15 mouse cellular contexts compared by ENCODE assay signal in the genomic region with DNA sequence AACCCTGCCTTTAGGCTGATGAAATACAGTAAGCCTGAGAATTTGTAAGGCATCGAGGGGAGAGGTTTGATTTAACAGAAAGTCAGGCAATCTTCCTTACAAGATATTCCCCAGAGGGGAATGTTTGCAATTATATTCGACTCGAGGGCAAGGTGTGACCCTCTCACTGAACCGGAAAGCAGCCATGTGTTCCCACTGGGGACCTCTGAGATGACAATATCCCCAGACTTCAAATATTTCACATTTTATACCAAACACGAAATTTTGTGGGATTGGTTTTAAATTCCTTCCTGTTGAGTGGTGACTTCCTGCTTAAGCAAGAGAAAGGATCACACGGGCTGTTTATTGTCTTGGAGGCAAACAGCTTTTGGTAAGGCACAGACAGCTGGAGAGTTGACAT. TPM values are rescaled to one million over a fixed set of nuclear protein-coding genes. Genes with fewer than 3 reads are reported as not detected.
A peak's percentile ranks its signal among the peaks of the same experiment; 100 is the strongest.
DNase-seq lines count a peak whose midpoint lies in the region; ATAC-seq and TF ChIP-seq lines count a peak whose summit lies in the region.
"Had no signal": no experiment of that assay in that cellular context is flagged by ENCODE, and none has a peak within 500 bp of the region (broad histone marks: within the 10 kb centered on the region; RNA-seq: fewer than 3 reads in every experiment).

No protein-coding gene starts in this region.

- H3K9me3 ChIP-seq in forebrain, postnatal 0 days (ENCODE audit: low read length): no peaks in the 10 kb centered on the region
- no peaks in the 10 kb centered on the region for H3K9me3 ChIP-seq in forebrain, embryonic 13.5 days (replicated peaks)
- H3K9me3 ChIP-seq in kidney, embryonic 15.5 days (replicated peaks): no peaks in the 10 kb centered on the region
- no peaks in the 10 kb centered on the region for H3K9me3 ChIP-seq in embryonic facial prominence, embryonic 11.5 days (replicated peaks; ENCODE audit: control insufficient read depth, low read length)
- H3K9me3 ChIP-seq in limb, embryonic 12.5 days: no peaks in the 10 kb centered on the region
- no peaks in the 10 kb centered on the region for H3K9me3 ChIP-seq in intestine, embryonic 16.5 days (ENCODE audit: control insufficient read depth, low read length)
- H3K9me3 ChIP-seq: intestine, embryonic 15.5 days; stomach, embryonic 15.5 days had no signal

- no peak for TF ChIP-seq CTCF in forebrain, postnatal 0 days (IDR thresholded peaks at IDR 0.05; ENCODE audit: low read depth)

- no peak overlapping the region for H3K4me3 ChIP-seq in forebrain, postnatal 0 days (ENCODE audit: low read depth, low read length)
- H3K4me3 ChIP-seq in forebrain, embryonic 13.5 days: no peak overlapping the region
- no peak overlapping the region for H3K4me3 ChIP-seq in kidney, embryonic 15.5 days (replicated peaks)
- H3K4me3 ChIP-seq in embryonic facial prominence, embryonic 11.5 days (ENCODE audit: low read depth, low read length): no peak overlapping the region
- no peak overlapping the region for H3K4me3 ChIP-seq in limb, embryonic 12.5 days (replicated peaks)
- H3K4me3 ChIP-seq in intestine, embryonic 16.5 days (ENCODE audit: low read length): no peak overlapping the region
- H3K4me3 ChIP-seq: intestine, embryonic 15.5 days; stomach, embryonic 15.5 days had no signal

- ATAC-seq in forebrain, postnatal 0 days: no peak
- ATAC-seq in forebrain, embryonic 13.5 days: no peak
- no peak for ATAC-seq in kidney, embryonic 15.5 days (replicated peaks; ENCODE audit: low FRiP score)
- no peak for ATAC-seq in embryonic facial prominence, embryonic 11.5 days (replicated peaks; ENCODE audit: insufficient number of reproducible peaks, low FRiP score, low TSS enrichment, low read depth)
- ATAC-seq in limb, embryonic 12.5 days (ENCODE audit: insufficient number of reproducible peaks, insufficient read depth, low FRiP score, low TSS enrichment, low read depth): no peak
- no peak for ATAC-seq in intestine, embryonic 16.5 days
- ATAC-seq: intestine, embryonic 15.5 days had no signal

- no peak for DNase-seq in forebrain, postnatal 0 days
- DNase-seq in kidney, adult 9 months: no peak
- peak; percentile 67 for DNase-seq in embryonic facial prominence, embryonic 11.5 days (ENCODE audit: low spot score)
- no peak for DNase-seq in spleen, postnatal 14 days (ENCODE audit: low spot score in 2 of 2)
- DNase-seq: adrenal gland, postnatal 14 days; cerebellum, adult 18-20 months; gastrocnemius, postnatal 14 days; lung, adult 2 months; retina, postnatal 1 day had no signal

- no peaks in the 10 kb centered on the region for H3K36me3 ChIP-seq in forebrain, postnatal 0 days (ENCODE audit: insufficient read depth)
- no peaks in the 10 kb centered on the region for H3K36me3 ChIP-seq in forebrain, embryonic 13.5 days (ENCODE audit: poor library complexity, severe bottlenecking)
- no peaks in the 10 kb centered on the region for H3K36me3 ChIP-seq in kidney, embryonic 15.5 days
- no peaks in the 10 kb centered on the region for H3K36me3 ChIP-seq in embryonic facial prominence, embryonic 11.5 days (replicated peaks; ENCODE audit: control insufficient read depth, insufficient read depth, low read depth, low read length)
- no peaks in the 10 kb centered on the region for H3K36me3 ChIP-seq in limb, embryonic 12.5 days
- no peaks in the 10 kb centered on the region for H3K36me3 ChIP-seq in intestine, embryonic 16.5 days (ENCODE audit: control insufficient read depth, insufficient read depth, low read length)
- H3K36me3 ChIP-seq: intestine, embryonic 15.5 days; stomach, embryonic 15.5 days had no signal

- H3K4me1 ChIP-seq in forebrain, postnatal 0 days (ENCODE audit: insufficient read depth): peaks cover 5% of the 10 kb centered on the region; the same call in 1 of the 2 replicates
- H3K4me1 ChIP-seq in forebrain, embryonic 13.5 days: peaks cover 16% of the 10 kb centered on the region
- peaks cover 47% of the 10 kb centered on the region for H3K4me1 ChIP-seq in kidney, embryonic 15.5 days
- H3K4me1 ChIP-seq in embryonic facial prominence, embryonic 11.5 days (ENCODE audit: control insufficient read depth, insufficient read depth, low read length): 0 out of 2 replicates have a peak, but pooled peaks cover 2% of the 10 kb centered on the region
- peaks cover 49% of the 10 kb centered on the region for H3K4me1 ChIP-seq in limb, embryonic 12.5 days (replicated peaks)
- peaks cover 3% of the 10 kb centered on the region for H3K4me1 ChIP-seq in intestine, embryonic 16.5 days (ENCODE audit: control insufficient read depth, insufficient read depth, low read length)

- H3K27ac ChIP-seq in forebrain, postnatal 0 days (ENCODE audit: low read depth, low read length): 0 out of 2 replicates have a peak overlapping the region, but pooled peaks have one; percentile 4
- H3K27ac ChIP-seq in forebrain, embryonic 13.5 days: no peak overlapping the region
- peak overlapping the region; percentile 23; the same call in 1 of the 2 replicates for H3K27ac ChIP-seq in kidney, embryonic 15.5 days
- H3K27ac ChIP-seq in embryonic facial prominence, embryonic 11.5 days (replicated peaks; ENCODE audit: low read depth, low read length): no peak overlapping the region
- peak overlapping the region; percentile 13 for H3K27ac ChIP-seq in limb, embryonic 12.5 days
- H3K27ac ChIP-seq in intestine, embryonic 16.5 days (ENCODE audit: low read length): no peak overlapping the region
- H3K27ac ChIP-seq: intestine, embryonic 15.5 days; stomach, embryonic 15.5 days had no signal

- no peak overlapping the region for H3K4me2 ChIP-seq in forebrain, postnatal 0 days (ENCODE audit: low read depth)
- H3K4me2 ChIP-seq in forebrain, embryonic 13.5 days: no peak overlapping the region
- H3K4me2 ChIP-seq in kidney, embryonic 15.5 days: peak overlapping the region; percentile 20; the same call in 1 of the 2 replicates
- no peak overlapping the region for H3K4me2 ChIP-seq in embryonic facial prominence, embryonic 11.5 days (ENCODE audit: low read depth, low read length)
- peak overlapping the region; percentile 5; the same call in 1 of the 2 replicates for H3K4me2 ChIP-seq in limb, embryonic 12.5 days
- H3K4me2 ChIP-seq in intestine, embryonic 16.5 days (ENCODE audit: low read depth, low read length): no peak overlapping the region
- H3K4me2 ChIP-seq: intestine, embryonic 15.5 days; stomach, embryonic 15.5 days had no signal

- WGBS in forebrain, postnatal 0 days: 35% methylated on average over 6 of the region's 6 CpGs
- 43% methylated on average over 6 of the region's 6 CpGs for WGBS in forebrain, embryonic 13.5 days
- 9% methylated on average over 6 of the region's 6 CpGs for WGBS in kidney, embryonic 15.5 days
- WGBS in embryonic facial prominence, embryonic 11.5 days: 11% methylated on average over 6 of the region's 6 CpGs
- WGBS in limb, embryonic 12.5 days: 5% methylated on average over 6 of the region's 6 CpGs
- 24% methylated on average over 6 of the region's 6 CpGs for WGBS in intestine, embryonic 16.5 days

- no peaks in the 10 kb centered on the region for H3K27me3 ChIP-seq in forebrain, postnatal 0 days (ENCODE audit: insufficient read depth, low read length)
- H3K27me3 ChIP-seq in forebrain, embryonic 13.5 days: peaks cover 25% of the 10 kb centered on the region
- H3K27me3 ChIP-seq in kidney, embryonic 15.5 days: no peaks in the 10 kb centered on the region; the same call in 1 of the 2 replicates
- no peaks in the 10 kb centered on the region for H3K27me3 ChIP-seq in embryonic facial prominence, embryonic 11.5 days (ENCODE audit: control insufficient read depth, insufficient read depth, low read length)
- H3K27me3 ChIP-seq in limb, embryonic 12.5 days: no peaks in the 10 kb centered on the region
- H3K27me3 ChIP-seq in intestine, embryonic 16.5 days (replicated peaks; ENCODE audit: control insufficient read depth, insufficient read depth, low read length): peaks cover 8% of the 10 kb centered on the region; the same call in 1 of the 2 replicates

- H3K9ac ChIP-seq in forebrain, postnatal 0 days: no peak overlapping the region
- H3K9ac ChIP-seq in forebrain, embryonic 13.5 days: no peak overlapping the region
- H3K9ac ChIP-seq in kidney, embryonic 15.5 days: no peak overlapping the region
- no peak overlapping the region for H3K9ac ChIP-seq in embryonic facial prominence, embryonic 11.5 days (replicated peaks; ENCODE audit: low read length)
- no peak overlapping the region for H3K9ac ChIP-seq in limb, embryonic 12.5 days (replicated peaks)
- no peak overlapping the region for H3K9ac ChIP-seq in intestine, embryonic 16.5 days (ENCODE audit: low read depth, low read length)
- H3K9ac ChIP-seq: intestine, embryonic 15.5 days; stomach, embryonic 15.5 days had no signal

RNA-seq across cellular contexts. Expression of a gene that starts 2.7 kb away (rescaled TPM):
- total RNA-seq in forebrain, postnatal 0 days (2014; rRNA removed): 1.0 and 1.1 TPM in 2 replicates
- polyA plus RNA-seq in forebrain, postnatal 0 days (2015; fragmentation: Nextera tagmentation; extraction: Ambion mirVana): not detected in 2 replicates
- polyA plus RNA-seq in forebrain, embryonic 13.5 days (2015; fragmentation: Nextera tagmentation; extraction: Ambion mirVana): not detected in 2 replicates
- 0.17 TPM in 1 of 2 replicates, not detected in the other for polyA plus RNA-seq in kidney, embryonic 15.5 days (2015; fragmentation: Nextera tagmentation; extraction: Ambion mirVana)
- not detected in 2 replicates for polyA plus RNA-seq in embryonic facial prominence, embryonic 11.5 days (2014; fragmentation: Nextera tagmentation; extraction: Ambion mirVana)
- polyA plus RNA-seq in limb, embryonic 12.5 days (2016; fragmentation: Nextera tagmentation; extraction: Ambion mirVana): not detected in 2 replicates
- not detected in 2 replicates for polyA plus RNA-seq in intestine, embryonic 16.5 days (2015; fragmentation: Nextera tagmentation; extraction: Ambion mirVana)
- total RNA-seq: adrenal gland, postnatal 14 days had no signal
- polyA plus RNA-seq: intestine, embryonic 15.5 days; stomach, embryonic 15.5 days had no signal

RNA-seq across cellular contexts. Expression of a gene that starts 6.9 kb away (rescaled TPM):
- total RNA-seq in forebrain, postnatal 0 days (2014; rRNA removed): 0.08 and 0.14 TPM in 2 replicates
- 0.08 and 0.12 TPM in 2 replicates for polyA plus RNA-seq in forebrain, postnatal 0 days (2015; fragmentation: Nextera tagmentation; extraction: Ambion mirVana)
- not detected in 2 replicates for polyA plus RNA-seq in forebrain, embryonic 13.5 days (2015; fragmentation: Nextera tagmentation; extraction: Ambion mirVana)
- 1.0 and 1.1 TPM in 2 replicates for polyA plus RNA-seq in kidney, embryonic 15.5 days (2015; fragmentation: Nextera tagmentation; extraction: Ambion mirVana)
- 1.7 and 2.0 TPM in 2 replicates for polyA plus RNA-seq in embryonic facial prominence, embryonic 11.5 days (2014; fragmentation: Nextera tagmentation; extraction: Ambion mirVana)
- polyA plus RNA-seq in limb, embryonic 12.5 days (2016; fragmentation: Nextera tagmentation; extraction: Ambion mirVana): 1.6 and 1.8 TPM in 2 replicates
- polyA plus RNA-seq in intestine, embryonic 16.5 days (2015; fragmentation: Nextera tagmentation; extraction: Ambion mirVana): 0.33 and 0.42 TPM in 2 replicates

Comparison
In these comparisons a context has a peak if more than half of its experiments do, and no peak if none do; other contexts are left out.
1. H3K27ac ChIP-seq: peak in forebrain, postnatal 0 days (single experiment), kidney, embryonic 15.5 days (single experiment) and limb, embryonic 12.5 days (single experiment); none in forebrain, embryonic 13.5 days (single experiment), embryonic facial prominence, embryonic 11.5 days (single experiment) and intestine, embryonic 16.5 days (single experiment).
2. H3K4me2 ChIP-seq: peak in kidney, embryonic 15.5 days (single experiment) and limb, embryonic 12.5 days (single experiment); none in forebrain, postnatal 0 days (single experiment), forebrain, embryonic 13.5 days (single experiment), embryonic facial prominence, embryonic 11.5 days (single experiment) and intestine, embryonic 16.5 days (single experiment).